Mouse (Mus musculus) kidney, adult 10 weeks (tissue): Measurements from ENCODE around the gene Selenok. TPM values are rescaled to one million over a fixed set of nuclear protein-coding genes. Genes with fewer than 3 reads are reported as not detected.

Source experiments
- polyA plus RNA-seq: library from polyadenylated mRNA; stranded (reverse); fragments of 350-450 nt; fragmentation: Illumina TruSeq; extraction: RNeasy Lipid Tissue Mini Kit (QIAGEN cat#74804); gene quantifications from one replicate; pipeline ENCODE4 v1.2.3, GENCODE M21; 2014; ENCODE audit warnings: low read depth, low replicate concordance

Selenok gene
- polyA plus RNA-seq = 145 TPM

DNA sequence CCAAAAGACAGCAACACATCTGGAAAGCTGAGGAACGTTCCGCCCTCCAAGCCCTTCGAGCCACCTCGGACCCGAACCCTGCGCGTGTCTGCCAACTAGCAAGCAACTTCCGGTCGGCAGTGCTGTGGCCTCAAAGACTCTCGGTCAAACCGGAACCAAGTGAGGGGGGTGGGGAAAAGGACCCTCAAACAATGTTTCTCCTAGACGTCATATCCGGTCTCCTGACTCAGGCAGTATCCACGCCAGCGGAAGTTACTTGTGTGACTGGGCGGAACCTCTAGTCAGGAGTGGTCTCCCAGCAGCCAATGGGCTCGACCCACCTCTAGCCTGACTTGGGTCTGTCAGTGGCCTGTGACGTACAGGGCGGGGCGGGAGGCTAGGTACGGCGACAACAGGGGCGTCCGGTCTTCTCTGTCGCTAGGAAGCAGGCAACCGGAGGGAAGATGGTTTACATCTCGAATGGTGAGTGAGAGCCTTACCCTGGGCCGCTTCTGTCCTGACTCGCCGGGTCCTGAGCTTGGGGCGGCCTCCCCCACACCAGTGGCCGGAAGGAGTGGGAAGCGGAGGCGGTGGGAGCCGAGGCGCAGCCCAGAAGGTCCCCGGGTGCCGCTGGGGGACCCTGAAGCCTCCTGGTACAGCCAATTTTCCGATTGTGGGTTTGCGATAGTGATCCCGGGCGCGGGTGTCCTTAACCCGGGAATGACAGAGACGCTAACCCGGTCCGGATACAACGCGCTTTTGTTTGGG is at the start of gene Selenok:
Gene Selenok, plus strand, starts transcription at position 234 of the 747 bp plus-strand sequence.

DNA sequence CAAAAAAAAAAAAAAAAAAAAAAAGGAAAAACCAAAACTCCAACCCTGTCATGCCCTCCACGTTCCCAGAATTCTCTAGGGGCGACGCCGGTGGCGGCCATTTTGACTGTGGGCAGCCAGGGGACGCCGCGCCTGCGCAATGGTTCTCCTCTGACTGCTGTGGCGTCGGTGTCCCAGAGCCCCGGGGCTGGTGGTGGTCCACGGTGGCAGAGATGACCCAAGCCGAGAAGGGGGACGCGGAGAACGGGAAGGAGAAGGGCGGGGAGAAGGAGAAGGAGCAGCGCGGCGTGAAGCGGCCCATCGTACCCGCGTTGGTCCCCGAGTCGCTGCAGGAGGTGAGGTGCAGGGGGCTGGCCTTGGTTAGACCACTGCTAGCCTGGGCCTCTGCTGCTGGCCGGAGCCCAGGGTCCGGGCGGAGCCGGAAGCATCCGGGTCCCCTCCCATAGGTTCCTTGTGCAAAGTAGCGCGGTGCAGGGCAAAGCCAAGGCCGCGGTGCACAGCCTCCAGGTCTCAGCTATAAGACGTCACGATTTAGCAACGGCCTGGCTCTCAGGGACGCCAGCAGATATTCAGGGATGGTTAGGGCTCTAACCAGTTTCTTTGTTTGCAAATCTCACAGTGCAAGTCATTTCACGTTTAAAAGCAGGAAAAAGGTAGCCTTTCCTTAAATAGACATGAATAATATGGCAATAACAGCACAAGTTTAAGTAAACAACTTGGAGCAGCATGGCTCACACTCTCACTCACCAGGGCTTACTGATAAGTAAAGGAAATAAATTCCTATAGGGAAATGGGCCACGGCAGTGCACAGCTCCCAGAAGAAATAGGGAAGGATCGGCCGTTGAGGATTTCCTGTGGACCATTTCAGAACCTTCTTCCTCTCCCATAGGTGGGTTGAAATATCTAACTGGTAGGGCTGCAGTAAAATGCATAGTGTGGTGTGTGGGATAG is 10.4 kb downstream of the Selenok start, which contains the start of gene Actr8:
Gene Actr8, plus strand, starts transcription at position 84 of the 951 bp plus-strand sequence.

DNA sequence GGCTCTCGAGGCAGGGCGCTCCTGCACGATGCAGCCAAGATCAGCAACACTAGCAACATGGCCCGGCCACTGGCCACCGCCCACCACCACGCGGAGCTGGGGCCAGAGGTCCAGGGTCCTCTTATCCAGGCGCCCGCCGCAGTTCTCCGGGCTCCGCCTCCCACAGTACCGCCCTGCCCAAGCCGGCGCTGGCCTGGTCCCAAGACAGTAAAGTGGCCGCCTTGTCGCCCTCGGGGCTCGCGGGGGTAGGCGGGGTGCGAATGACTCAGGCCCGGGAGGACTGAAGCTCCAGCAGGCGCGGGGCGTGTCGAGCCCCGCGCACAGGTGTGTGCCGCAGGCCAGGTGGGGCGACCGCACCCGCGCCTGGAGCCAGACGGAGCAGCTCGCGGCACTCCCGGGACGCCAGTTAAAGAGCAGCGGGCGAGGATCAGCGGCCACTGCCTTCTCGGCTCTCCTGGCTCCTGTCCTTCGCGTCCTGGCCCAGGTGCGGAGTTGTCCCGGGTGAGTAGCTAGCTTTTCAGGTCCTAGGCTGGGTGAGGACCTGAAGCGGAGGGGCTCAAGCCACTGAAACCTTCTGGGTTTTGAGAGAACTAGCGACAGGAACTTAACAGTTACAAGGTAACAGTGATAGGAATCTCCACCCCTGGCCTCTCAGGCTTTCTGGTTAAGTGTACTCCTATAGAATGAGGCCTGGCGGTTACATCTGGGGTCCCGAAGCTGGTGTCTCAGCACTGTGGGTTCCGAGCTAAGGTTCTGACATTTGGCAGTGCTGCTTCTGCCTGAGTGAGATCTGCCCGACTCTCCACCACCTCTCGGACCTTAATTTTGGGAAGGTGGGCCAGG is 40.8 kb downstream of the Selenok start, which contains the start of the genes Il17rb and Chdh:
Gene Il17rb, minus strand, starts transcription at position 164 of the 843 bp plus-strand sequence.
Gene Chdh, plus strand, starts transcription at position 291 of the 843 bp plus-strand sequence.

Other genes starting within 250 kb of the Selenok start
- not detected for gene Cacna2d3, start 246.4 kb upstream of the Selenok start, polyA plus RNA-seq
- gene Actr8, start 10.0 kb downstream of the Selenok start, polyA plus RNA-seq = 28.5 TPM
- gene Il17rb, start 40.6 kb downstream of the Selenok start, polyA plus RNA-seq = 2.5 TPM
- 76.7 TPM for gene Chdh, start 40.7 kb downstream of the Selenok start, polyA plus RNA-seq